Mouse (Mus musculus) stomach, postnatal 0 days (tissue): ENCODE data around the gene Dock4.

Source experiments
- CTCF ChIP-seq: IDR thresholded peaks from 2 replicates; pipeline ENCODE4 v1.5.1; 2016; ENCODE audit warnings: antibody characterized with exemption, low read depth, mild to moderate bottlenecking, moderate library complexity
- EP300 ChIP-seq: optimal IDR thresholded peaks from 2 replicates; pipeline ENCODE3; 2016; ENCODE audit warnings: antibody characterized with exemption

GRCm38 (mm10) chr12:40559103-40559502 lies 113.4 kb downstream of the Dock4 start:
- no peak for TF ChIP-seq EP300
- no peak for TF ChIP-seq CTCF
